Mouse (Mus musculus): Measurements from ENCODE around the gene Fam241b. TPM values are rescaled to one million over a fixed set of nuclear protein-coding genes. Genes with fewer than 3 reads are reported as not detected.

Fam241b gene
- polyA plus RNA-seq, 2 experiments: 5.0 to 8.5 TPM

DNA sequence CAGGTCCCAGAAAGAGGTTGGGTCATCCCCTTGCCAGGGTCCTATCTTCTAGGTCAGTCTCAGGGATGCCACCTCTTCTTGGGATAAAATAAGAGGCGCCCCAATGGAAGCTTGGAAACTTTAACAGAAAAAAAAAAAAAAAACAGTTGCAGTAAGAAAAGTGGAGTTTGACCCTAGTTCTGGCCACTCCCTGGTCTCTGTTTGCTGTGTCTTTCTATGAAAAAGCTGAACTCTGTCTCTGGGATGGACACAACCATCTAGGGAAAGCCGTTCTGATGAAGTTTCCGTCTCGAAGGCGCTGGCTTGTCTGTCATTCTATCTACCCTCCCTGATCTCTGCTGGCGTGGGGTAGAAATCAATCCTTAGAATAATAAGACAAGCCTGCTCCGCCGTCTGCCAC, 73.1 kb downstream of the Fam241b start:
- Histone ChIP-seq H3K9ac (ENCODE audit: low read depth, low read length, severe bottlenecking) (no peak overlapping the region), H3K4me2 (replicated peaks; ENCODE audit: low read depth, low read length, severe bottlenecking) (no peak overlapping the region), H3K27me3 (ENCODE audit: control insufficient read depth, insufficient read depth, low read length) (no peaks in the 10 kb centered on the region), H3K4me1 (ENCODE audit: control insufficient read depth, insufficient read depth, low read length) (peaks cover 5% of the 10 kb centered on the region; the same call in 1 of the 2 replicates), H3K4me3 (replicated peaks; ENCODE audit: low read length) (no peak overlapping the region), H3K36me3 (ENCODE audit: control insufficient read depth, insufficient read depth, low read length) (no peaks in the 10 kb centered on the region), H3K27ac (replicated peaks; ENCODE audit: low read depth, low read length) (no peak overlapping the region), H3K9me3 (ENCODE audit: control insufficient read depth, low read length) (no peaks in the 10 kb centered on the region)
- DNase-seq (ENCODE audit: low spot score) (no peak), ATAC-seq (ENCODE audit: low FRiP score, low read depth) (no peak)
- 82% methylated on average over 8 of the region's 8 CpGs for WGBS
- no peak for TF ChIP-seq POLR2A (IDR thresholded peaks at IDR 0.05; ENCODE audit: borderline replicate concordance, extremely low read depth, insufficient read depth, insufficient read length)

- Histone ChIP-seq H3K9me3 (ENCODE audit: control insufficient read depth, low read length) (no peaks in the 10 kb centered on the region), H3K9ac (ENCODE audit: low read depth, low read length, severe bottlenecking) (no peak overlapping the region), H3K4me3 (replicated peaks; ENCODE audit: low read length) (no peak overlapping the region), H3K4me2 (replicated peaks; ENCODE audit: low read depth, low read length, severe bottlenecking) (no peak overlapping the region), H3K36me3 (ENCODE audit: control insufficient read depth, insufficient read depth, low read length) (no peaks in the 10 kb centered on the region), H3K27me3 (ENCODE audit: control insufficient read depth, insufficient read depth, low read length) (no peaks in the 10 kb centered on the region), H3K27ac (replicated peaks; ENCODE audit: low read depth, low read length) (no peak overlapping the region), H3K4me1 (ENCODE audit: control insufficient read depth, insufficient read depth, low read length) (peaks cover 5% of the 10 kb centered on the region; the same call in 1 of the 2 replicates)
- no peak for ATAC-seq (ENCODE audit: low FRiP score, low read depth)
- TF ChIP-seq POLR2A (IDR thresholded peaks at IDR 0.05; ENCODE audit: borderline replicate concordance, extremely low read depth, insufficient read depth, insufficient read length): no peak
- DNase-seq (ENCODE audit: low spot score): no peak
- WGBS: 94% methylated on average over 3 of the region's 3 CpGs
Measured at GRCm38 (mm10) chr10:62069946-62070345, 73.8 kb downstream of the Fam241b start.

DNA sequence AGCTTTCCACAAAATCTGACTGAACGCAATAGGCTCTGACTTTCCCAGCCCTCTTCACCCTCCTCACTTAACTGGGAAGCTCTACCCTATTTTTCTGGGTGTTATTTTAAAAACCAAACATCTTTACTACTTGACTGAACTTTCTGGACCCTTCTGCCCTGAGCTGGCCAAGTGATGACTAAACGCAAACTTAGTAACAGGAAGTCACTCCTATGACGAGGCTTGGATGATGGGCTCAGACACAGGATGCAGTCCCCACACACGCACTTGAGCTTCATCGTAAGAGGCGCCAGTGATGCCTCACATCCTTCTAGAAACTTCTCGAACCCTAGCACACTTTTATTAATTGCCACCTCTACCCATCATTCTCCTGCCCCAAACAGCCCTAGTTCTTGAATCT, 74.3 kb downstream of the Fam241b start:
- no peaks in the 10 kb centered on the region for H3K9me3 ChIP-seq (ENCODE audit: control insufficient read depth, low read length)
- H3K27me3 ChIP-seq (ENCODE audit: control insufficient read depth, insufficient read depth, low read length): no peaks in the 10 kb centered on the region
- no peak overlapping the region for H3K27ac ChIP-seq (replicated peaks; ENCODE audit: low read depth, low read length)
- no peaks in the 10 kb centered on the region for H3K36me3 ChIP-seq (ENCODE audit: control insufficient read depth, insufficient read depth, low read length)
- H3K4me1 ChIP-seq (ENCODE audit: control insufficient read depth, insufficient read depth, low read length): peaks cover 5% of the 10 kb centered on the region; the same call in 1 of the 2 replicates
- no peak overlapping the region for H3K4me3 ChIP-seq (replicated peaks; ENCODE audit: low read length)
- ATAC-seq (ENCODE audit: low FRiP score, low read depth) (no peak), DNase-seq (ENCODE audit: low spot score) (no peak)
- H3K9ac ChIP-seq (ENCODE audit: low read depth, low read length, severe bottlenecking): no peak overlapping the region
- WGBS: 84% methylated on average over 7 of the region's 7 CpGs
- no peak for TF ChIP-seq POLR2A (IDR thresholded peaks at IDR 0.05; ENCODE audit: borderline replicate concordance, extremely low read depth, insufficient read depth, insufficient read length)
- H3K4me2 ChIP-seq (replicated peaks; ENCODE audit: low read depth, low read length, severe bottlenecking): no peak overlapping the region

- H3K27ac ChIP-seq (replicated peaks; ENCODE audit: low read depth, low read length): no peak overlapping the region
- no peaks in the 10 kb centered on the region for H3K27me3 ChIP-seq (ENCODE audit: control insufficient read depth, insufficient read depth, low read length)
- H3K9ac ChIP-seq (ENCODE audit: low read depth, low read length, severe bottlenecking): no peak overlapping the region
- TF ChIP-seq POLR2A (IDR thresholded peaks at IDR 0.05; ENCODE audit: borderline replicate concordance, extremely low read depth, insufficient read depth, insufficient read length): no peak
- WGBS: 43% methylated on average over 9 of the region's 9 CpGs
- H3K36me3 ChIP-seq (ENCODE audit: control insufficient read depth, insufficient read depth, low read length): no peaks in the 10 kb centered on the region
- ATAC-seq (ENCODE audit: low FRiP score, low read depth): peak; percentile 30; the same call in 1 of the 2 replicates
- H3K4me3 ChIP-seq (replicated peaks; ENCODE audit: low read length): no peak overlapping the region
- H3K4me1 ChIP-seq (ENCODE audit: control insufficient read depth, insufficient read depth, low read length): peaks cover 5% of the 10 kb centered on the region; the same call in 1 of the 2 replicates
- H3K9me3 ChIP-seq (ENCODE audit: control insufficient read depth, low read length): no peaks in the 10 kb centered on the region
- no peak overlapping the region for H3K4me2 ChIP-seq (replicated peaks; ENCODE audit: low read depth, low read length, severe bottlenecking)
- DNase-seq (ENCODE audit: low spot score): no peak
Measured at GRCm38 (mm10) chr10:62068532-62068931, 75.2 kb downstream of the Fam241b start.

DNA sequence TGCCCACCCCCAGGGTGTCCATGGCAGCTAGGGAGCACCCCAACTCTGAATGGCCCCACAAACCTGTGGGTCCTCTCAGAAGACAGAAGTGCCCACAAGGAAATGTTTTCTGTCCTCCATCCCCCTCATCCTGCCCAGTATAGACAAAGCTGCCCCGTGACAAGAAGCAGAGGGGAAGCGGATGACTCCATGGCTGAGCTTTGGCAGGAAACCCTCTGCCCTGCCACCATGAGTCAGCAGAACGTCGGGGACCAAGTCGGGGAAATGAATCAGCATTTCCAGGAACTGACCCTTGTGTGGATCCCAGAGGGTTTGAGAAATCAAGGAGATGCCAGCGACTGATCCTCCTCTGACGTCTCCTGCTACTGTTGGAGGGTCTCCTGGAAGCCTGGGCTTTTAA, 77.5 kb downstream of the Fam241b start:
- TF ChIP-seq POLR2A (IDR thresholded peaks at IDR 0.05; ENCODE audit: borderline replicate concordance, extremely low read depth, insufficient read depth, insufficient read length): no peak
- DNase-seq (ENCODE audit: low spot score) (no peak), ATAC-seq (ENCODE audit: low FRiP score, low read depth) (no peak)
- 67% methylated on average over 7 of the region's 7 CpGs for WGBS
- Histone ChIP-seq H3K27ac (replicated peaks; ENCODE audit: low read depth, low read length) (no peak overlapping the region), H3K4me1 (ENCODE audit: control insufficient read depth, insufficient read depth, low read length) (peaks cover 9% of the 10 kb centered on the region), H3K27me3 (ENCODE audit: control insufficient read depth, insufficient read depth, low read length) (no peaks in the 10 kb centered on the region), H3K4me2 (replicated peaks; ENCODE audit: low read depth, low read length, severe bottlenecking) (no peak overlapping the region), H3K9ac (ENCODE audit: low read depth, low read length, severe bottlenecking) (no peak overlapping the region), H3K36me3 (ENCODE audit: control insufficient read depth, insufficient read depth, low read length) (no peaks in the 10 kb centered on the region), H3K9me3 (ENCODE audit: control insufficient read depth, low read length) (no peaks in the 10 kb centered on the region), H3K4me3 (replicated peaks; ENCODE audit: low read length) (no peak overlapping the region)

- no peak overlapping the region for H3K9ac ChIP-seq (ENCODE audit: low read depth, low read length, severe bottlenecking)
- ATAC-seq (ENCODE audit: low FRiP score, low read depth): no peak
- no peak for TF ChIP-seq POLR2A (IDR thresholded peaks at IDR 0.05; ENCODE audit: borderline replicate concordance, extremely low read depth, insufficient read depth, insufficient read length)
Measured at GRCm38 (mm10) chr10:62062786-62063185, 80.9 kb downstream of the Fam241b start.

More at GRCm38 (mm10) chr10:62062786-62063185, 80.9 kb downstream of the Fam241b start:
- H3K9me3 ChIP-seq (ENCODE audit: control insufficient read depth, low read length): no peaks in the 10 kb centered on the region
- WGBS: 60% methylated on average over 5 of the region's 5 CpGs
- no peak overlapping the region for H3K27ac ChIP-seq (replicated peaks; ENCODE audit: low read depth, low read length)
- no peaks in the 10 kb centered on the region for H3K36me3 ChIP-seq (ENCODE audit: control insufficient read depth, insufficient read depth, low read length)
- H3K27me3 ChIP-seq (ENCODE audit: control insufficient read depth, insufficient read depth, low read length): no peaks in the 10 kb centered on the region
- H3K4me1 ChIP-seq (ENCODE audit: control insufficient read depth, insufficient read depth, low read length): peaks cover 23% of the 10 kb centered on the region
- peak; percentile 18 for DNase-seq (ENCODE audit: low spot score)
- H3K4me2 ChIP-seq (replicated peaks; ENCODE audit: low read depth, low read length, severe bottlenecking): no peak overlapping the region
- no peak overlapping the region for H3K4me3 ChIP-seq (replicated peaks; ENCODE audit: low read length)
